Mouse (Mus musculus) CD4-positive, CD25-positive, alpha-beta regulatory T cell (primary cell): ENCODE results near the gene Bpifa6. TPM values are rescaled to one million over a fixed set of nuclear protein-coding genes. Genes with fewer than 3 reads are reported as not detected.

ENCODE experiments used
- polyA plus RNA-seq: library from polyadenylated mRNA; unstranded; fragments of 100-300 nt; shearing (Covaris generic); gene quantifications from one replicate; pipeline ENCODE4 v1.2.1, GENCODE M21; 2017

The Bpifa6 gene
- polyA plus RNA-seq = not detected

DNA sequence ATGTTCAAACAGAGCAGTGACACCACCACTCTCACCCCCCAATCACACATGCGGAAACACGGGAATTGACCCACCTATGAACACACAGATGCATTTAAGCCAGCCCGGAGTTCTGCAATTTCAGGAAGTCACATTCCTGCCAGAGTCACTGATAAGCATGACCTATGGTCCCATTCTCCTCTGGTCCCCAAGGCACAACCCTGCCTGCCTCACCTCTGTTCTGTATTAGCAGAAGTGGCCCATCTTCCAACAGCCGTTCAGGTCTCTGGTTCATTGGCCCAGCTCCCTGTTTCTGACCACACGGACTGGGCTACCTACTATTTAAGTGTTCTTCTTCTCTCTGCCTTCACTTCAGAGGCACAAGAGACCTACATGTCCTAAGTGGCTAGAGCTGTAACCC lies at the start of gene Bpifa6:
Bpifa6 (plus strand) TSS at position 364 of the 400 bp plus-strand sequence.

DNA sequence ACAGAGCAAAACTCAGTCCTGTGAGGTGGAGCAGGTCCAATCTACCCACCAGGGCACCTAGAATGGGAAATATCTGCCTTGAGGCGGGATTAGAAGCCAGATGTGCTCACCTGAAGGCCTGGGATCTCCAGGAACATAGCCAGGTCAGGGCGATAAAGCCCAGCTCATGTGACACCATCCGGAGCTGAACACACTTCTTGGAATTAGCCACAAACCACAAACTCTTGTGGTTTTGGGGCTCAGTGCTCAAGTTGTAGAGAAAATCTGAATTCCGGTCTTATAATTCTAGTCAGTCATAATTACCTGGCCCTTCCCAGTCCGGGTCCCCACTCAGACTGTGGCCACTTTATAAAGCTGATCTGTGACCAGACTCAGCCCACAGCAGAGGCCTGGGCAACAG lies 36.9 kb upstream of the Bpifa6 start, which contains the start of gene Bpifb4:
Bpifb4 (plus strand) TSS at position 370 of the 400 bp plus-strand sequence.

DNA sequence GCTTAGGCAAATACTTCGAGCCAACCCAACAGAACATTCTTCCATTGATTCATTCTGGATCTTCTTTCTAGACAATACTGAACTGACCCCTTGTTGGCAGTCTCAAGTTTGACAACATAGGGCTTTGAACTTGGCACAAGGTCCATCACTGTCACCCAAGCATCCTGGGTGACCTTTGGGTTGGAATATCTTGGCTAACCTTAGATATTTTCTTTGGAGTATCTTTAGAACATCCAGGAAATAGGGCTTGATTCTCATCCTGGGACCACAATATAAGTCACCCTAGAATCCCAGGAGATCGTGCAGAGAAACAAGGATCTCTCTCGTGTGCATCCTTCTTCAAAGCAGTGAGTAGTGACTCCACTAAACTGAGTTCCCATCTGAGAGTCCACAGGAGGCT lies 33.2 kb downstream of the Bpifa6 start, which contains the start of gene Bpifa2:
Bpifa2 (plus strand) TSS at position 301 of the 400 bp plus-strand sequence.

Other genes starting within 250 kb of the Bpifa6 start
- gene Mapre1, start 233.7 kb upstream of the Bpifa6 start, polyA plus RNA-seq = 194 TPM
- 0.17 TPM for gene Efcab8, start 195.0 kb upstream of the Bpifa6 start, polyA plus RNA-seq
- not detected for gene Sun5, start 103.9 kb upstream of the Bpifa6 start, polyA plus RNA-seq
- not detected for gene Bpifb2, start 99.9 kb upstream of the Bpifa6 start, polyA plus RNA-seq
- not detected for gene Bpifb6, start 74.6 kb upstream of the Bpifa6 start, polyA plus RNA-seq
- gene Bpifb3, start 56.7 kb upstream of the Bpifa6 start, polyA plus RNA-seq = not detected
- not detected for gene Bpifb4, start 36.7 kb upstream of the Bpifa6 start, polyA plus RNA-seq
- gene Bpifa2, start 33.3 kb downstream of the Bpifa6 start, polyA plus RNA-seq = 341 TPM
- not detected for gene Bpifa3, start 155.4 kb downstream of the Bpifa6 start, polyA plus RNA-seq
- gene Bpifa1, start 167.9 kb downstream of the Bpifa6 start, polyA plus RNA-seq = not detected
- not detected for gene Bpifa5, start 187.7 kb downstream of the Bpifa6 start, polyA plus RNA-seq
- not detected for gene Bpifb1, start 215.9 kb downstream of the Bpifa6 start, polyA plus RNA-seq
- gene Bpifb5, start 248.8 kb downstream of the Bpifa6 start, polyA plus RNA-seq = not detected